Mouse (Mus musculus): ENCODE data around the gene Axin2. TPM values are rescaled to one million over a fixed set of nuclear protein-coding genes. Genes with fewer than 3 reads are reported as not detected.

Gene Axin2
- polyA plus RNA-seq, 1 experiment from 2014 or later, result 19.7 TPM

DNA sequence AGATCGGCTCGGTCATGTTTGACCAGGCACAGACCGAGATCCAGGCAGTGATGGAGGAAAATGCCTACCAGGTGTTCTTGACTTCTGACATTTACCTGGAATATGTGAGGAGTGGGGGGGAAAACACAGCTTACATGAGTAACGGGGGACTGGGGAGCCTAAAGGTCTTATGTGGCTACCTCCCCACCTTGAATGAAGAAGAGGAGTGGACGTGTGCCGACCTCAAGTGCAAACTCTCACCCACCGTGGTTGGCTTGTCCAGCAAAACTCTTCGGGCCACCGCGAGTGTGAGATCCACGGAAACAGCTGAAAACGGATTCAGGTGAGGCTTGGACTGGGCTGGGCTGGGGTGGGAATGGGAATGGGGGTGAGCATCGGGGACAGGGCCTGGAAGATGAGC is 3.6 kb downstream of the Axin2 start:
- H3K9me3 ChIP-seq, result no peaks in the 10 kb centered on the region
- peak overlapping the region; percentile 88 for H3K4me2 ChIP-seq (replicated peaks)
- H3K4me1 ChIP-seq, result peaks cover 69% of the 10 kb centered on the region
- H3K9ac ChIP-seq, result peak overlapping the region; percentile 97
- H3K4me3 ChIP-seq, result peak overlapping the region; percentile 85
- whole genome bisulfite sequencing, result 6% methylated on average over 13 of the region's 13 CpGs
- H3K27me3 ChIP-seq, result no peaks in the 10 kb centered on the region
- peak overlapping the region; percentile 100 for H3K27ac ChIP-seq
- ATAC-seq (ENCODE audit: low FRiP score, low read depth), result no peak
- peaks cover 24% of the 10 kb centered on the region for H3K36me3 ChIP-seq

DNA sequence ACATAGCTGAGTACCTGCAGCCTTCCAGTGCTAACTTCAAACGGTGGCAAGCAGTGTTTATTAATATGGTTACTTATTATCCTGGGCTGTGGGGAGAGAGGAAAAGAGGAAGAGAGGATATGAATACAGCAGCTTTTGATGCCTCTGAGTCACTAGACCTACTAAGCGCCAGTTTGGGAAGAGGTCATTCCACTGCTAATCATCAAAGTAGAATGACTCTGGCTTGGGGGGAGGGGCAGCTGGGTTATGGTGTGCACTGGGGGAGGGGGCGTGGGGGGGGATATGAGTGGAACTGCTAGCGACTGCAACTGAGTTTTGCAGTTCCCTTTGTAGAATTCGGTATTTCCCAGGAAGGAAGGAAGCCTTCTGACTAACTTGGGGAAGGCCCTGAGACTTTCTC is 4.2 kb downstream of the Axin2 start:
- H3K4me1 ChIP-seq, result peaks cover 69% of the 10 kb centered on the region
- peak overlapping the region; percentile 100; the same call in 1 of the 2 replicates for H3K27ac ChIP-seq

GRCm38 (mm10) chr11:108925202-108925601 is 5.1 kb downstream of the Axin2 start:
- Histone ChIP-seq H3K27ac (peak overlapping the region; percentile 100), H3K4me2 (replicated peaks) (peak overlapping the region; percentile 88), H3K27me3 (no peaks in the 10 kb centered on the region), H3K4me1 (peaks cover 73% of the 10 kb centered on the region), H3K9me3 (no peaks in the 10 kb centered on the region), H3K9ac (peak overlapping the region; percentile 97), H3K36me3 (peaks cover 25% of the 10 kb centered on the region), H3K4me3 (peak overlapping the region; percentile 85)
- no peak for ATAC-seq (ENCODE audit: low FRiP score, low read depth)
- 1% methylated on average over 6 of the region's 6 CpGs for WGBS

More for the DNA sequence above, 4.2 kb downstream of the Axin2 start:
- Histone ChIP-seq H3K4me3 (peak overlapping the region; percentile 85), H3K27me3 (no peaks in the 10 kb centered on the region), H3K36me3 (peaks cover 25% of the 10 kb centered on the region), H3K4me2 (replicated peaks) (peak overlapping the region; percentile 88), H3K9ac (peak overlapping the region; percentile 97), H3K9me3 (no peaks in the 10 kb centered on the region)
- ATAC-seq (ENCODE audit: low FRiP score, low read depth), result no peak
- WGBS, result 6% methylated on average over 5 of the region's 5 CpGs

DNA sequence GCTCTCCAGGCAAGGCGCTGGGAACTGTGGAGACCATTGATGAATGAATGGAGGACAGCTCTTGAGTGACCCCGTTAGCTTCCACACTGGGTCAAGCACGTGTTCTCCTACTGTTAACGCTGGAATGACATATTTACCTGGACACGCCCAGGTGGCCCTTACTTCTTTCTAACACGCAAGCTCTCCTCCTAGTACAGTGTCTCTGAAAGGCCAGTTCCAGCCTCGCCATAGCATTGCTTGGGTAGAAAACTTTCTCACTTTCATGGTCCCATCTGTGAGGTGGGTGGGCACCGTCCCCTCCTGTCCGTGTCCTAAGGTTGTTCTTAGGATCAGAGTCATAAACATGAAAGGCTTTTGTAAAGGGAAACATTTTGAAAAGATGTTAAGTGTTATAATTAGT is 5.7 kb downstream of the Axin2 start:
- H3K27ac ChIP-seq, result peak overlapping the region; percentile 100; the same call in 1 of the 2 replicates
- peak overlapping the region; percentile 88 for H3K4me2 ChIP-seq (replicated peaks)
- ATAC-seq (ENCODE audit: low FRiP score, low read depth), result no peak
- no peaks in the 10 kb centered on the region for H3K27me3 ChIP-seq
- H3K4me3 ChIP-seq, result peak overlapping the region; percentile 85
- H3K4me1 ChIP-seq, result peaks cover 79% of the 10 kb centered on the region
- H3K9me3 ChIP-seq, result no peaks in the 10 kb centered on the region
- H3K9ac ChIP-seq, result peak overlapping the region; percentile 55
- WGBS, result 41% methylated on average over 9 of the region's 9 CpGs
- peaks cover 29% of the 10 kb centered on the region for H3K36me3 ChIP-seq

- Histone ChIP-seq H3K36me3 (peaks cover 36% of the 10 kb centered on the region), H3K4me3 (peak overlapping the region; percentile 85), H3K27me3 (no peaks in the 10 kb centered on the region), H3K9me3 (no peaks in the 10 kb centered on the region), H3K4me1 (peaks cover 86% of the 10 kb centered on the region), H3K4me2 (replicated peaks) (peak overlapping the region; percentile 88), H3K27ac (peak overlapping the region; percentile 22; the same call in 1 of the 2 replicates), H3K9ac (peak overlapping the region; percentile 66)
- no peak for ATAC-seq (ENCODE audit: low FRiP score, low read depth)
- WGBS, result 23% methylated on average over 10 of the region's 10 CpGs
These were observed 6.4 kb downstream of the Axin2 start for GRCm38 (mm10) chr11:108926345-108927092.

- no peaks in the 10 kb centered on the region for H3K9me3 ChIP-seq
- peak overlapping the region; percentile 66 for H3K9ac ChIP-seq
- ATAC-seq (ENCODE audit: low FRiP score, low read depth), result no peak
- H3K27ac ChIP-seq, result peak overlapping the region; percentile 22; the same call in 1 of the 2 replicates
- peaks cover 41% of the 10 kb centered on the region for H3K36me3 ChIP-seq
- peak overlapping the region; percentile 85 for H3K4me3 ChIP-seq
- H3K27me3 ChIP-seq, result no peaks in the 10 kb centered on the region
- peaks cover 91% of the 10 kb centered on the region for H3K4me1 ChIP-seq
- H3K4me2 ChIP-seq (replicated peaks), result peak overlapping the region; percentile 88
- WGBS, result 34% methylated on average over 13 of the region's 13 CpGs
These were observed 6.9 kb downstream of the Axin2 start for GRCm38 (mm10) chr11:108927093-108927444.

DNA sequence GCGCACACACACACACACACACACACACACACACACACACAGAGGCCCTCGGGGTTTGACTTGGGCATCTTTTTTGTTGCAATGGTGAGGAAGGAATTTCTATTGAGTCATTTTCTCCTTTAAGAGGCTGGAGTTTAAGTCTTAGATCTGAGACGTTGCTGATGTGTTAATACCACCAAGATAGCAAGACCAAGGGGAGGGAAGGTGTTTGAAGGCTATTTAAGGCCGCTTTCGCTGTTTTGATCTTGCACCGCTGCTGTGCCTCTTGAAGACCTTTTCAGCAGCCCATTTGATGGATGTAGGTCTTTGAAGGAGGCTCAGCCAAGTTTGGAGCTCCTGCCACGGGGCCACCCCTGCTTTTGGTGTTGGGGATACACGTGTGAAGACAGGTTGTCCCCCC is 7.9 kb downstream of the Axin2 start:
- ATAC-seq (ENCODE audit: low FRiP score, low read depth), result no peak
- Histone ChIP-seq H3K9me3 (no peaks in the 10 kb centered on the region), H3K27me3 (no peaks in the 10 kb centered on the region), H3K4me2 (replicated peaks) (peak overlapping the region; percentile 88), H3K4me3 (peak overlapping the region; percentile 85), H3K27ac (0 out of 2 replicates have a peak overlapping the region, but pooled peaks have one; percentile 52), H3K9ac (0 out of 2 replicates have a peak overlapping the region, but pooled peaks have one; percentile 66), H3K4me1 (peaks cover 91% of the 10 kb centered on the region), H3K36me3 (peaks cover 51% of the 10 kb centered on the region)
- 30% methylated on average over 8 of the region's 8 CpGs for WGBS

DNA sequence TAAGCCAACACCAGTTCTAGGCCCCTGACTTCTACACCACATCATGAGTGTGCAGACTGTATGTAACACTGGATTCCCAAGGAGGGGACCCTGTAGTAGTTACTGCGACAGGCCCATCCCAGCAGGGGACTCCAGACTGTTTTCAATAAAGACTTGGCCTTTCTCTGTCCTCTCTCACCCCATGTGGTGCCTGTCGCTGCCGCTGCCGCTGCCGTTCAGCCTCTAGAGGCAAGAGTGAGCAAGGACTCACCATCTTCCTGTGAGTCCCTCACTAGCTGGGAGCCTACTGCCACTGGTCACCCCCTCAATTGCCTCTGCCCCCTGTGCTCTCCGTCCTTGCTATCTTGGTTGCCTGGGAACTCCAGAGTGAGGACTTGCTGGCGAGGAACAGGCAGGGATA is 8.6 kb downstream of the Axin2 start:
- H3K36me3 ChIP-seq, result peaks cover 52% of the 10 kb centered on the region
- peak overlapping the region; percentile 55 for H3K9ac ChIP-seq

DNA sequence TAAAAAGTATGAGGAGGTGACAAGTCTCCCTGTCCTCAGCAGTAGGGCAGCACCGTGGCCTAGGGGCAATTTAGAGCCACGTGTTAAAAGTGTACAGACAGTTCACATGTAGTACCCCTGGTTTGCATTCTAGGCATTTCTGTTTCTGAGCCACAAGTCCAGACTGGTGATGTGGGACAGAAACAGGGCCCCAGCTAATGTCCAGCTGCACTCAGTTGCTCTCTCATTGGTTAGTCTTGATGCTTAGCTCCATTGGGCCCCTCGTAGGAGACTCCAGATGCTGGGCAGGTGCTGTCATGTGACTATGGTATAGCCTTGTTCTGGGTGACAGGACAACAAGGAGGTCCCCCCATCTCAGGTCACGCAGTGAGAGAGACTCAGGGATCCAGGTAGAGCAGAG is 9.0 kb downstream of the Axin2 start:
- Histone ChIP-seq H3K27ac (no peak overlapping the region), H3K9ac (peak overlapping the region; percentile 55), H3K4me1 (peaks cover 90% of the 10 kb centered on the region), H3K4me3 (peak overlapping the region; percentile 85), H3K9me3 (no peaks in the 10 kb centered on the region), H3K4me2 (replicated peaks) (peak overlapping the region; percentile 88), H3K27me3 (no peaks in the 10 kb centered on the region), H3K36me3 (peaks cover 56% of the 10 kb centered on the region)
- no peak for ATAC-seq (ENCODE audit: low FRiP score, low read depth)
- WGBS, result 30% methylated on average over 4 of the region's 4 CpGs

More for the DNA sequence above, 8.6 kb downstream of the Axin2 start:
- 14% methylated on average over 7 of the region's 7 CpGs for WGBS
- ATAC-seq (ENCODE audit: low FRiP score, low read depth), result no peak
- Histone ChIP-seq H3K4me3 (peak overlapping the region; percentile 85), H3K27ac (no peak overlapping the region; the same call in 1 of the 2 replicates), H3K27me3 (no peaks in the 10 kb centered on the region), H3K9me3 (no peaks in the 10 kb centered on the region), H3K4me1 (peaks cover 90% of the 10 kb centered on the region), H3K4me2 (replicated peaks) (peak overlapping the region; percentile 88)

GRCm38 (mm10) chr11:108929700-108930099 is 9.6 kb downstream of the Axin2 start:
- H3K4me2 ChIP-seq (replicated peaks), result peak overlapping the region; percentile 88
- H3K27ac ChIP-seq, result no peak overlapping the region
- 67% methylated on average over 6 of the region's 6 CpGs for WGBS

GRCm38 (mm10) chr11:108930612-108931011 is 10.5 kb downstream of the Axin2 start:
- peaks cover 90% of the 10 kb centered on the region for H3K4me1 ChIP-seq
- no peak for ATAC-seq (ENCODE audit: low FRiP score, low read depth)

More at GRCm38 (mm10) chr11:108929700-108930099, 9.6 kb downstream of the Axin2 start:
- peaks cover 90% of the 10 kb centered on the region for H3K4me1 ChIP-seq
- H3K4me3 ChIP-seq, result no peak overlapping the region
- ATAC-seq (ENCODE audit: low FRiP score, low read depth), result no peak
- H3K9ac ChIP-seq, result peak overlapping the region; percentile 36; the same call in 1 of the 2 replicates
- H3K36me3 ChIP-seq, result peaks cover 61% of the 10 kb centered on the region
- H3K27me3 ChIP-seq, result no peaks in the 10 kb centered on the region
- H3K9me3 ChIP-seq, result no peaks in the 10 kb centered on the region

GRCm38 (mm10) chr11:108933835-108934234 is 13.7 kb downstream of the Axin2 start:
- no peak for ATAC-seq (ENCODE audit: low FRiP score, low read depth)
- WGBS, result 70% methylated on average over 9 of the region's 9 CpGs
- Histone ChIP-seq H3K27me3 (no peaks in the 10 kb centered on the region), H3K27ac (no peak overlapping the region; the same call in 1 of the 2 replicates), H3K4me3 (no peak overlapping the region), H3K9me3 (no peaks in the 10 kb centered on the region), H3K9ac (no peak overlapping the region), H3K4me1 (peaks cover 83% of the 10 kb centered on the region), H3K4me2 (replicated peaks) (0 out of 2 replicates have a peak overlapping the region, but pooled peaks have one; percentile 19), H3K36me3 (peaks cover 63% of the 10 kb centered on the region)

More at GRCm38 (mm10) chr11:108930612-108931011, 10.5 kb downstream of the Axin2 start:
- H3K4me3 ChIP-seq, result no peak overlapping the region
- no peaks in the 10 kb centered on the region for H3K9me3 ChIP-seq
- peaks cover 60% of the 10 kb centered on the region for H3K36me3 ChIP-seq
- 0 out of 2 replicates have a peak overlapping the region, but pooled peaks have one; percentile 88 for H3K4me2 ChIP-seq (replicated peaks)
- no peak overlapping the region for H3K27ac ChIP-seq
- 42% methylated on average over 3 of the region's 3 CpGs for WGBS
- H3K27me3 ChIP-seq, result no peaks in the 10 kb centered on the region
- peak overlapping the region; percentile 45; the same call in 1 of the 2 replicates for H3K9ac ChIP-seq
